Mouse (Mus musculus) kidney, embryonic 15.5 days (tissue): ENCODE measurements around the gene Gdnf. TPM values are rescaled to one million over a fixed set of nuclear protein-coding genes. Genes with fewer than 3 reads are reported as not detected.

ENCODE experiments used
- ATAC-seq: fragments of 200-750 bp; cut with Nextera tagmentation; replicated peaks from 2 replicates; pipeline ENCODE4 v1.8.0; 2017; ENCODE audit warnings: moderate TSS enrichment; ENCODE audit not compliant: low FRiP score
- H3K27ac ChIP-seq: fragments of 300-500 bp; sonication (generic); 2 replicates; pipeline ENCODE4 v1.5.1; 2015; ENCODE audit warnings: mild to moderate bottlenecking, inconsistent platforms
- H3K27me3 ChIP-seq: fragments of 300-500 bp; sonication (generic); 2 replicates; pipeline ENCODE4 v1.6.1; 2015; ENCODE audit warnings: inconsistent platforms
- H3K36me3 ChIP-seq: fragments of 300-500 bp; sonication (generic); 2 replicates; pipeline ENCODE4 v1.6.1; 2015; ENCODE audit warnings: inconsistent platforms
- H3K4me1 ChIP-seq: fragments of 300-500 bp; sonication (generic); 2 replicates; pipeline ENCODE4 v1.6.1; 2015; ENCODE audit warnings: inconsistent platforms
- H3K4me2 ChIP-seq: fragments of 300-500 bp; sonication (generic); 2 replicates; pipeline ENCODE4 v1.6.1; 2015; ENCODE audit warnings: moderate library complexity, mild to moderate bottlenecking, inconsistent platforms
- H3K4me3 ChIP-seq: fragments of 300-500 bp; sonication (generic); replicated peaks from 2 replicates; pipeline ENCODE4 v1.5.1; 2015; ENCODE audit warnings: mild to moderate bottlenecking, inconsistent platforms
- H3K9ac ChIP-seq: fragments of 300-500 bp; sonication (generic); 2 replicates; pipeline ENCODE4 v1.6.1; 2015; ENCODE audit warnings: mild to moderate bottlenecking, inconsistent platforms
- H3K9me3 ChIP-seq: fragments of 300-500 bp; sonication (generic); replicated peaks from 2 replicates; pipeline ENCODE4 v1.6.1; 2016; ENCODE audit warnings: inconsistent platforms
- WGBS: fragments of 180-500 bp; shearing (Covaris S2); methylation state at CpG from one replicate; pipeline ENCODE4 v1.1.7; 2015; ENCODE audit warnings: mixed read lengths; 5-methylcytosine and 5-hydroxymethylcytosine counted together
- polyA plus RNA-seq: library from polyadenylated mRNA; unstranded; fragments of >200 nt; fragmentation: Nextera tagmentation; extraction: Ambion mirVana; gene quantifications from 2 replicates; pipeline ENCODE4 v1.2.1, GENCODE M21; 2015

The Gdnf gene
- polyA plus RNA-seq, 1 experiment from 2014 or later = 9.1 TPM

DNA sequence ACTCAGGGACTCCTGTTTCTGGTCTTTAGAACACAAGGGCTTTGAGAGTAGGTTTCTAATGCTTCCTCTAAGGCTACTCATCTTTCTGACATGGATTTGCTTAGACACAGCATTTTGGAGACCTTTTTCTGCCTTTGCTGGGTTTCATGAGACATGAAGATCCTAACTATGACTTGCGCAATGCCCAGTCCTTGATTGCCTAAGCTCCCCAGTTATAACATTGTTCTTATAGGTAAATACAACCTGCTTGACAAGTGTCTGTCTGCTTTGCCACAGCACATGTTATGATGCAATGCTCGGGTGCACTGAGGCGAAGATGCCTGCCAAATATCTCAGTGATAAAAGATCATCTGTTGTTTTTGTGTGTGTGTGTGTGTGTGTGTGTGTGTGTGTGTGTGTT lies 54.7 kb downstream of the Gdnf start:
- Histone ChIP-seq H3K27me3 (no peaks in the 10 kb centered on the region), H3K9ac (no peak overlapping the region), H3K9me3 (no peaks in the 10 kb centered on the region), H3K4me2 (no peak overlapping the region), H3K36me3 (no peaks in the 10 kb centered on the region), H3K4me1 (no peaks in the 10 kb centered on the region), H3K4me3 (no peak overlapping the region), H3K27ac (no peak overlapping the region)
- ATAC-seq = no peak
- WGBS = 87% methylated on average over 3 of the region's 3 CpGs

DNA sequence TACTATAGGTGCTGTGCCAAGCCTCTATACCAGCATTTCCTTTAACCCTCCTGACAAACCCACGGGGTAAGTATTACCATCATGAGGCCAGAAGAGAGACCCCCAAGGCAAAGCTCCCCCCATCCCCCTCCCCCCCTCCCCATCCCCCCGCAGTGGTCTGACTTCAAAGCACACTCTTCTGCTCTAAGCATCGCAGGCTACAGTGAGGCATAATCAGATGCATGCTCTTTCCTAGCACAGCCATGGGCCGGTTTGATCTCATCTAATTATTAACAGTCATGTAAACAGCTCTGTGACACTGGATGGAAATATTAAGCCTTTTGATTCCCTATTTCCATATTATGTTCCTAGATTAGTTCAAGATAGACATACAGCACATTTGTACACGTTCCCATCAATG lies 61.8 kb downstream of the Gdnf start:
- Histone ChIP-seq H3K27ac (no peak overlapping the region), H3K27me3 (no peaks in the 10 kb centered on the region), H3K36me3 (no peaks in the 10 kb centered on the region), H3K9ac (no peak overlapping the region), H3K9me3 (no peaks in the 10 kb centered on the region), H3K4me1 (peaks cover under 1% of the 10 kb centered on the region; the same call in 1 of the 2 replicates), H3K4me3 (no peak overlapping the region), H3K4me2 (no peak overlapping the region)
- no peak for ATAC-seq
- WGBS = 74% methylated on average over 5 of the region's 5 CpGs

DNA sequence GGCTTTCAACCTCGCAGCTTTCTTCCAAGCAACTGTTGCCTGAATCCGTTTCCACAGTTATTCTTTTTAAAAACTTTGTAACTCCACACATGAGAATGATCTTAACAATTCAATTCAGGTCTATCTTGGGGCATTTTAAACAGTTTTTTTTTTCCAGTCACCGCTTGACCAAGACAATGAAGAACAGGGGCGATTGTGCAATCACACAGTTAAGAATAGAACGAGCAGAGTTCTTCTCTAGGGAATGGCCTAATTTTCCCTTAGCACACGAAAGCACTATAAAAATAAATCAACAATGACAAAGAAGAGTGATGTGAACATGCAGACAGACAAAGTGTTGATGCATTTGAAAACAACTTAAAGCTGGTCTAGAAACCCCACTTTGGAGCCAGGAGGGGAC lies 65.2 kb downstream of the Gdnf start:
- Histone ChIP-seq H3K4me1 (peaks cover 21% of the 10 kb centered on the region), H3K4me3 (no peak overlapping the region), H3K9ac (no peak overlapping the region), H3K27ac (no peak overlapping the region), H3K4me2 (no peak overlapping the region), H3K36me3 (no peaks in the 10 kb centered on the region), H3K9me3 (no peaks in the 10 kb centered on the region), H3K27me3 (no peaks in the 10 kb centered on the region)
- 78% methylated on average over 6 of the region's 6 CpGs for WGBS
- no peak for ATAC-seq

DNA sequence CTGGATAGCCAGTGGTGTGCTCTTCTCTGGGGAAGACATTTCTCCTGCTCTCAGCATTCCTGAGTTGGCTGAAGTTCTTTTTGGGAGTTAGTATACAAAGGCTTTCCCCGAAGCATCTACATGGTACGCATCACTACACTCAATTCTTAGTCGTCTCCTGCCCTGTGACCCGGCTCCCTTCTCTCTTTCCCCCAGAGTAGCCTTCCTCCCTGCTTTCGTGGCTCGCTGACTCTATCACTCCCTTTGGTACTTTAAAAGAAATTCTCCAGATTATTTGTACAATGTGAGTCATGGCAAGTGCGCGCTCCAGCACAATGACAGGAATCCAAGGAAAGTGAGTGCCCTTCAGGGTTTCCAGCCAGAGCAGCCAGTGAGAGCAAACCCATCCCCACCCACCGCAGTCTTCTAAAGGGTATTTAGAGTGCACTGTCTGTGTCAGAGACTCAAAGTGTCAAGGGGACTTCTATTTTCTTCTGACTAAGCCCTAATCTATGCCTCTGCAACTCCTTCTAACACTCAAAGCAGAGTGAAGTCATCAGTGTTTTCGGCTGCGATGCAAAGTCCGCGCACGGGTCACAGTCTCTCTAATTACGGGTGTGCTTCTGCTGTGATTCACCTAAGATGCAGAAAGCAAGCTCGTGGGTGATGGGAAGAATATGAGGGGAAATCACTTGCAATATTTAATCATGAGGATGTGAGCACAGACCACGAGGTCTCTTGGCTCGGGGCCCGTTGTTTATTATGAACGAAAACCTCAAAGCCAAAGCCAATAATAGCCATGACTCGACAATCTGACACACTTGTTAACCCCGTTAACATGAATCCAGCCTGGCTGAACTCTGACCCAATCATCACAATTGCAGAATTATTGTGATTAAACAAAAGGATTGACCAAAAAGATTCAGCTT lies 67.2 kb downstream of the Gdnf start:
- Histone ChIP-seq H3K4me1 (peaks cover 24% of the 10 kb centered on the region), H3K27me3 (no peaks in the 10 kb centered on the region), H3K4me3 (no peak overlapping the region), H3K4me2 (no peak overlapping the region), H3K36me3 (0 out of 2 replicates have a peak, but pooled peaks cover 7% of the 10 kb centered on the region), H3K27ac (peak overlapping the region; percentile 19; the same call in 1 of the 2 replicates), H3K9me3 (no peaks in the 10 kb centered on the region), H3K9ac (no peak overlapping the region)
- WGBS = 59% methylated on average over 22 of the region's 22 CpGs
- ATAC-seq = 0 out of 2 replicates have a peak, but pooled peaks have one; percentile 58

DNA sequence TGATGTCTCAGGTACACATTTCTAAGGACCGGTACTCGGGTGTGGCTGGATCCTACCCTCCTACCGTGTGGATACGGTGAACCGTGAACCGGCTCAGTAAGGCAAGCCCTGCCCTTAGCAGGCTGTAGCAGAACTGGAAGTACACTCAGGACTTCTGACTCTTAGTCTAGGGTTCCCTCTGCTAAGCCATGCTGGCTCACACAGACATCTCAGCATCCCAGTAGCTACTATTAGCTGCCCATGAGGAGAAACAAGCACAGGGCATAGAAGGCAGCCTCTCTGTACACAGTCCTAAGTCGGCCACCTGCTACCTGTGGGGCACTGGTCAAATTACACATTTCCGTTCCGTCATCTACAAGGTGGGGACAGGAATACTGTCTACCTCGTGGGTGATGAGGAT lies 68.2 kb downstream of the Gdnf start:
- WGBS = 73% methylated on average over 10 of the region's 10 CpGs
- peaks cover 7% of the 10 kb centered on the region for H3K36me3 ChIP-seq
- H3K9ac ChIP-seq = no peak overlapping the region
- H3K27me3 ChIP-seq = no peaks in the 10 kb centered on the region
- H3K9me3 ChIP-seq = no peaks in the 10 kb centered on the region
- no peak overlapping the region for H3K27ac ChIP-seq
- no peak overlapping the region for H3K4me2 ChIP-seq
- H3K4me3 ChIP-seq = no peak overlapping the region
- H3K4me1 ChIP-seq = peaks cover 24% of the 10 kb centered on the region
- no peak for ATAC-seq

DNA sequence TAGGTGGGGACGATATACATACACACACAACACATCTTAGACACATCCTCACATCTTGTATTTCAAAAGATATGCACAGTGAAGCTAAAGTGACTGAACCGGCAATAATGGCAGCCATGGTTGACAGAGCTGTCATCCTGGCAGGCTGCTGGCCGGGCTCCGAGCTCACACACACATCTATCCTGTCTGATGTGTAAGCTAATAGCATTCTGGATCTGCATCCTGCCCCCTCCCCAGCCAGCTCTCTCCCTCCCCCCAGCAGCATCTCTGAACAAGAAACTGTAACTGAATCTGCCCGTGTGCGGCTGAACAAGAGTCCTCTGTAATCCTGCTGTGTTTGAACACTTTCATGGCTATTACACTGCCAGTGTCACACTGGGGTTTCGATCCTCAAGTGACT lies 69.3 kb downstream of the Gdnf start:
- no peak overlapping the region for H3K9ac ChIP-seq
- 52% methylated on average over 7 of the region's 7 CpGs for WGBS
- peaks cover 24% of the 10 kb centered on the region for H3K4me1 ChIP-seq
- peaks cover 12% of the 10 kb centered on the region for H3K36me3 ChIP-seq
- no peaks in the 10 kb centered on the region for H3K9me3 ChIP-seq
- H3K4me3 ChIP-seq = no peak overlapping the region
- no peaks in the 10 kb centered on the region for H3K27me3 ChIP-seq
- peak; percentile 71 for ATAC-seq
- H3K27ac ChIP-seq = no peak overlapping the region
- H3K4me2 ChIP-seq = no peak overlapping the region

DNA sequence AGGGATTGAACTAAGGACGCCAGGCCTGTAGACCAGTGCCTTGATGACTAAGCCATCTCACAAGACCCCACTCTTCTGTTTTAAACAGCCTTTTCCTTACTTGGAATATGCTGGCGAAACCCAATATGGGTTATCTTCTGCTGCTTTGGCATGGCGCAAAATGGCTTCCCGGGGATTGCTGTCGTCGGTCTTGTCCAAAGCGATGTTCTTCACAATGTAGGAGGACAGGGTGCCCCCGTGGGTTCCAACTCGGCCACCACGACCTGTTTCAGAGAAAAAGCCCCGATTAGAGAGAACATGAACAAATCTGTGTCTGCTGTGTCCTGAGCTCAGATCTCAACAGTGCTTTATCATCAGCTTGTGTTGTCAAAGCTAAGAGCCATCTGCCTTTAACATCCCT lies 73.5 kb downstream of the Gdnf start:
- Histone ChIP-seq H3K36me3 (peaks cover 12% of the 10 kb centered on the region), H3K9ac (no peak overlapping the region), H3K27me3 (no peaks in the 10 kb centered on the region), H3K4me3 (no peak overlapping the region), H3K27ac (no peak overlapping the region), H3K4me1 (peaks cover 17% of the 10 kb centered on the region; the same call in 1 of the 2 replicates), H3K9me3 (no peaks in the 10 kb centered on the region), H3K4me2 (no peak overlapping the region)
- WGBS = 94% methylated on average over 11 of the region's 11 CpGs
- no peak for ATAC-seq

DNA sequence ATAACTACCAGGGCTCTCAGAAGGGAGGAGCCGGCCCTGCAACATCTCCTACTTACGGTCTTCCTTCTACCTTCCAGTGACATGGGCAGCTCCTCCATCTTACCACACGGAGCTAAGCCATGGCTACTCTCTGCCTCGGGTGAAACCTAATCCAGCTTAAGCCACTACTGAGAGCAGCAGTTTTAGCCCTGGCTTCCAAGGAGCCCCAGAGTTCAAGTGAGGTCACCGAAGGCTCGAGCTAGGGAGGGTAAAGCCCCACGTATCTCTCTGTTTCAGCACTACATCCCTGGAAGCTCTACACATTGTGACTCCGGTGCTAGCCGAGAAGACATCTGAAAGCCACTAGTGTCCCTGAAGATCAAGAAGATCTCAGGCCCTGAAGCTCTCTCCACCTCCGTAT lies 74.5 kb downstream of the Gdnf start:
- peaks cover 21% of the 10 kb centered on the region for H3K4me1 ChIP-seq
- H3K27me3 ChIP-seq = no peaks in the 10 kb centered on the region
- ATAC-seq = no peak
- no peak overlapping the region for H3K4me3 ChIP-seq
- WGBS = 43% methylated on average over 10 of the region's 10 CpGs
- no peak overlapping the region for H3K27ac ChIP-seq
- no peaks in the 10 kb centered on the region for H3K9me3 ChIP-seq
- no peak overlapping the region for H3K9ac ChIP-seq
- no peak overlapping the region for H3K4me2 ChIP-seq
- H3K36me3 ChIP-seq = peaks cover 12% of the 10 kb centered on the region

DNA sequence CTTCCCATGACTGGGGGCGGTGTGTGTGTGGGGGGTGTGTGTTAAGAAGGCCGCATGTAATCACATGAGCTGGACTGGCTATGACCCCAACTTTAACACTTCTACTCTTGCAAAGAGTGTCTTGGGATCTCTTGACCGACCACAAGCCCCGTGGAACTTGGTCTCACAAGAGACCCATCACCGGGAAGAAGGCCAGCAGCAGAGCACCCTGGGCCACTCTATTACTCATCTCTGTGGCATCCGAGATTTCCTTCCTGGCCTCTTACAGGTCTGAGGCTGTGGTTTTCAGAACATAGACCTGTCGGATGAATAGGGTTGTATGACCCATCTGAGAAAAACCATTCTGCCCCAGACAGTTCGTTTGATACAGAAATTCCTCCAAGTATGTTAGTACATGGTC lies 75.9 kb downstream of the Gdnf start:
- no peak overlapping the region for H3K4me3 ChIP-seq
- H3K27me3 ChIP-seq = no peaks in the 10 kb centered on the region
- peaks cover 21% of the 10 kb centered on the region for H3K4me1 ChIP-seq
- no peak overlapping the region for H3K9ac ChIP-seq
- no peaks in the 10 kb centered on the region for H3K9me3 ChIP-seq
- peaks cover 9% of the 10 kb centered on the region for H3K36me3 ChIP-seq
- no peak overlapping the region for H3K27ac ChIP-seq
- WGBS = 90% methylated on average over 8 of the region's 8 CpGs
- H3K4me2 ChIP-seq = no peak overlapping the region
- ATAC-seq = no peak
